Mouse (Mus musculus) C2C12 (cell line): ENCODE data around the gene Kalrn. TPM values are rescaled to one million over a fixed set of nuclear protein-coding genes. Genes with fewer than 3 reads are reported as not detected.

Experiments used
- H3K27me3 ChIP-seq: one replicate; pipeline ENCODE4 v1.6.1; 2011; ENCODE audit not compliant: control insufficient read depth, insufficient read depth, insufficient read length
- H3K36me3 ChIP-seq: one replicate; pipeline ENCODE4 v1.6.1; 2011; ENCODE audit not compliant: control insufficient read depth, insufficient read depth
- H3K4me3 ChIP-seq: one replicate; pipeline ENCODE4 v1.5.1; 2011; ENCODE audit warnings: mild to moderate bottlenecking, control low read depth; ENCODE audit not compliant: poor library complexity, insufficient read depth, severe bottlenecking
- H3K79me2 ChIP-seq: one replicate; pipeline ENCODE4 v1.6.1; 2011; ENCODE audit not compliant: control insufficient read depth, insufficient read depth
- H3K79me3 ChIP-seq: one replicate; pipeline ENCODE4 v1.6.1; 2011; ENCODE audit warnings: low read depth, control low read depth
- H3ac ChIP-seq: one replicate; pipeline ENCODE3; 2011; ENCODE audit warnings: low read depth; ENCODE audit not compliant: control insufficient read depth, insufficient read length
- CEBPB ChIP-seq: IDR thresholded peaks from one replicate; pipeline ENCODE4 v1.6.1; 2011; ENCODE audit warnings: low read depth, mild to moderate bottlenecking, control low read depth, moderate library complexity
- CTCF ChIP-seq: IDR thresholded peaks from one replicate; pipeline ENCODE4 v1.5.1; 2011; ENCODE audit not compliant: control insufficient read depth, insufficient read depth, insufficient read length
- FOSL1 ChIP-seq: IDR thresholded peaks from one replicate; pipeline ENCODE4 v1.8.0; 2011; ENCODE audit warnings: mild to moderate bottlenecking, low read length; ENCODE audit not compliant: poor library complexity, insufficient read depth, severe bottlenecking
- MAX ChIP-seq: IDR thresholded peaks from one replicate; pipeline ENCODE4 v1.6.1; 2011; ENCODE audit warnings: mild to moderate bottlenecking, control low read depth
- MYOD1 ChIP-seq: IDR thresholded peaks from one replicate; pipeline ENCODE4 v1.6.1; 2011; ENCODE audit warnings: low read depth; ENCODE audit not compliant: control insufficient read depth, insufficient read length
- MYOG ChIP-seq: IDR thresholded peaks from one replicate; pipeline ENCODE4 v1.6.1; 2011; ENCODE audit not compliant: control insufficient read depth, insufficient read length; ENCODE audit errors: extremely low read depth
- USF1 ChIP-seq: IDR thresholded peaks from one replicate; pipeline ENCODE4 v1.6.1; 2011; ENCODE audit warnings: low read depth, mild to moderate bottlenecking, control low read depth, moderate library complexity
- polyA plus RNA-seq: library from polyadenylated mRNA; unstranded; fragments of >200 nt; fragmentation: generic; extraction: Trizol; gene quantifications from one replicate; pipeline ENCODE4 v1.2.1, GENCODE M21; 2012; ENCODE audit warnings: missing spikeins

Kalrn gene
- polyA plus RNA-seq, 1 experiment = 8.6 TPM

DNA sequence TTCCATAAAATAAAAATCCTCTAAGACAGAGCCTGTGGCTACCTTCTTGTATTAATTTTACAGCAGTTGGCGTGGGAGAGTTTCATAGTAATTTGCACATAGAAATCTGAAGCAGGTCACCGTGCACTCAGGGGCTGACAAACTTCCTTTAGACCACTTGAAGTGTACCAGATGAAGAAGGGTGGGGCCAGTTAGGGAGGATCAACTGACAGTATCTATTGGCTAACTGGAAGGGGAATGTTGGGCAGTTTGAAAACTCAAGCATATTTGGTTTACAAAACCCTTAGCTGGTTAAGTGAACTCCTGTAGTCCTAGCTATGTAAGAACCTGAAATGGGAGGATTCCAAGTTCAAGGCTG, 606.1 kb downstream of the Kalrn start:
- H3K36me3 ChIP-seq = peaks cover 17% of the 10 kb centered on the region
- TF ChIP-seq MAX = no peak
- no peak for TF ChIP-seq MYOG
- no peak for TF ChIP-seq FOSL1
- TF ChIP-seq USF1 = no peak
- TF ChIP-seq CTCF = no peak
- peaks cover 32% of the 10 kb centered on the region for H3K79me3 ChIP-seq
- no peak overlapping the region for H3ac ChIP-seq
- peak overlapping the region; percentile 89 for H3K4me3 ChIP-seq
- H3K79me2 ChIP-seq = peaks cover 48% of the 10 kb centered on the region
- H3K27me3 ChIP-seq = no peaks in the 10 kb centered on the region

GRCm38 (mm10) chr16:33966538-33967282, 606.6 kb downstream of the Kalrn start, which contains the start of gene Umps:
Gene Umps (minus strand): TSS chr16:33967038.
- peak within 1 kb of the TSS; percentile 58 for H3ac ChIP-seq
- H3K4me3 ChIP-seq = peak within 1 kb of the TSS; percentile 89
- peaks cover 22% of the 10 kb centered on the region for H3K36me3 ChIP-seq
- no peak for TF ChIP-seq MYOD1
- TF ChIP-seq USF1 = no peak
- TF ChIP-seq CTCF = no peak
- no peak for TF ChIP-seq MAX
- no peak for TF ChIP-seq FOSL1
- TF ChIP-seq CEBPB = no peak
- no peak for TF ChIP-seq MYOG
- peaks cover 53% of the 10 kb centered on the region for H3K79me2 ChIP-seq
- no peaks in the 10 kb centered on the region for H3K27me3 ChIP-seq
- H3K79me3 ChIP-seq = peaks cover 33% of the 10 kb centered on the region

GRCm38 (mm10) chr16:33965878-33966537, 607.3 kb downstream of the Kalrn start:
- Histone ChIP-seq H3K79me3 (peaks cover 37% of the 10 kb centered on the region), H3K27me3 (no peaks in the 10 kb centered on the region), H3K36me3 (peaks cover 29% of the 10 kb centered on the region), H3K4me3 (peak overlapping the region; percentile 89), H3K79me2 (peaks cover 60% of the 10 kb centered on the region), H3ac (peak overlapping the region; percentile 58)
- no peak for TF ChIP-seq MYOG
- no peak for TF ChIP-seq MAX
- no peak for TF ChIP-seq CEBPB
- no peak for TF ChIP-seq USF1
- TF ChIP-seq FOSL1 = no peak
- TF ChIP-seq CTCF = no peak

- H3K36me3 ChIP-seq = peaks cover 54% of the 10 kb centered on the region
These were observed 609.8 kb downstream of the Kalrn start for GRCm38 (mm10) chr16:33963509-33963908.

DNA sequence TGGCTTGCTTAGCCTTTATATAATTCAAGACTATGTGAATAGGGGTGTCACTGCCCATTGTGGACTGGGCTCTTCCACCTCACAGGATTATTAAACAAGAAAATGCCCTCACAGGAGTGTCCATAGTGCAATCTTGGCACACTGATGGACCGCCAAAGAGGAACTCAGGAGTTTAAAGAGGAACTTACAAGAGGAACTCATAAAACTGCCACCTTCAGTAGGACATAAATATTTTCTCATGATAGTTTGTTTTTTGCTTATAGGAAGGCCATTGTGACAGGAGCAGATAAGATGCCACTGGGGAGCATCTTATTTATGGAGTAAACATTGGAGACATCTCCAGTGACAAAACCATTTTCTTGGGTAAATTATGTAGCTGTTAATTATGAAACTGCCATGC, 618.5 kb downstream of the Kalrn start:
- Histone ChIP-seq H3K27me3 (no peaks in the 10 kb centered on the region), H3K4me3 (no peak overlapping the region), H3K79me2 (peaks cover 19% of the 10 kb centered on the region), H3ac (no peak overlapping the region), H3K79me3 (peaks cover 2% of the 10 kb centered on the region), H3K36me3 (peaks cover 70% of the 10 kb centered on the region)
- no peak for TF ChIP-seq CTCF
- TF ChIP-seq FOSL1 = no peak
- no peak for TF ChIP-seq MYOG
- no peak for TF ChIP-seq CEBPB
- no peak for TF ChIP-seq MAX
- no peak for TF ChIP-seq MYOD1
- no peak for TF ChIP-seq USF1

More at GRCm38 (mm10) chr16:33963509-33963908, 609.8 kb downstream of the Kalrn start:
- H3K27me3 ChIP-seq = no peaks in the 10 kb centered on the region
- H3K4me3 ChIP-seq = no peak overlapping the region
- no peak for TF ChIP-seq MYOD1
- no peak for TF ChIP-seq CEBPB
- no peak for TF ChIP-seq FOSL1
- no peak for TF ChIP-seq MAX
- no peak for TF ChIP-seq USF1
- TF ChIP-seq MYOG = no peak
- no peak for TF ChIP-seq CTCF
- no peak overlapping the region for H3ac ChIP-seq
- peaks cover 45% of the 10 kb centered on the region for H3K79me3 ChIP-seq
- peaks cover 82% of the 10 kb centered on the region for H3K79me2 ChIP-seq

GRCm38 (mm10) chr16:33953008-33953407, 620.3 kb downstream of the Kalrn start:
- no peaks in the 10 kb centered on the region for H3K27me3 ChIP-seq
- H3K36me3 ChIP-seq = peaks cover 53% of the 10 kb centered on the region

More at GRCm38 (mm10) chr16:33953008-33953407, 620.3 kb downstream of the Kalrn start:
- TF ChIP-seq FOSL1 = no peak
- TF ChIP-seq USF1 = no peak
- TF ChIP-seq CEBPB = no peak
- TF ChIP-seq MYOG = no peak
- TF ChIP-seq CTCF = no peak
- no peak for TF ChIP-seq MYOD1
- no peak for TF ChIP-seq MAX
- Histone ChIP-seq H3K4me3 (no peak overlapping the region), H3ac (no peak overlapping the region), H3K79me3 (peaks cover 2% of the 10 kb centered on the region), H3K79me2 (peaks cover under 1% of the 10 kb centered on the region)
